Mouse (Mus musculus) hindlimb bud, embryonic 11.5 days (tissue): ENCODE results near the gene Szt2.

Experiments
- DNase-seq: peaks from one replicate; pipeline ENCODE4 v3.0.0-alpha.2; 2012; ENCODE audit warnings: low read depth, low spot score; ENCODE audit errors: extremely low spot score

Gene Szt2

GRCm38 (mm10) chr4:118359211-118359895, 49.7 kb downstream of the Szt2 start:
- DNase-seq, result peak; percentile 20

DNA sequence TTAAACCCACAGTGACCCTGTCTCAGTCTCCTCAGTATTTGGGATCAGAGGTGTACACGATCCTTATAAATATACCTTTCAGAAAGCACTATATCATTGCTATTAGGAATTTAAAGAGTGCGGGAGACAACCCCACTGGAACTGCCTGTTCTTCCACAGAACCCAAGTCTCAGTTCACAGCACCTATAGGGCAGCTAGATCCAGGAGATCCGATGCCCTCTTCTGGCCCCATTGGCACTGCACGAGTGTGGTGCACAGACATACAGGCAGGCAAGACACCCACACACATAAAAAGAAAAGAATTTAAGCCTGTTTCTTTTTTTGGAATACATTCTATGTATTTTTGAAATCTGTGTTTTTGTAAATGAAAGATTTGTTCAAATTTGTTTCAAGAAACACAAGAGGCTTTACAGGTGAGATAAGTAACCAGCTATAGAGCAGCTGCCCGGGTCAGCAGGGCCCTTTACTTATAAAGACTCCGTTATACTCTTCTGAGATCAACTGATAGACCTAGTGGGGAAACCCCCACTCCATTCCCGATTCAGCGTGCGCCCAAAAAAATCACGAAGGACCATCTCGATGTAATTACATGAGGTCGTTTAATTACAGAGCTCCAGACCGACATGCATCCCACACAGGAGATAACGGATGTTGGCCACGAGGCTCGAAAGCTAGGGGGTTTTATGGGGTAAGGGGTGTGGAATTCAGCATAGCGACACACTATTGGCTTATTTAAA, 50.7 kb downstream of the Szt2 start:
- DNase-seq, result no peak

DNA sequence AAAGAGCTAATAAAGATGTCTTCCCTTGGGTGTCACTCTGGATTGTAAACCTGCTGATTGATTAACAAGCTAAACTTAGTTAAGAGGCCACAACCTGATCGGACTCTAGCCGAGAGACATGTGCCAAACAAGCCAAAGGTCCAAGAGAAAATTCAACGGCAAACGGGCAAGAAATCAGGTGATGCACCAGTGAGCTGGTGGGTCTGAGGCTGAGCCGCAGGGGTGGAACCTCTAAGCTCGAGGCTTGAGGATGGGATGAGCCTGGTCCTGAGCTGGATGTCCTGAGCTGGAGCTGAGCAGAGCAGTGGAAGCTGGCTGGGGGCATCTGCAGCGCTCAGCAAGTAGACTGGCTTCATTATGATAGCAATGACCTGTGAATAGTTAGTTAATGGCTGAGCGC, 51.6 kb downstream of the Szt2 start:
- no peak for DNase-seq

DNA sequence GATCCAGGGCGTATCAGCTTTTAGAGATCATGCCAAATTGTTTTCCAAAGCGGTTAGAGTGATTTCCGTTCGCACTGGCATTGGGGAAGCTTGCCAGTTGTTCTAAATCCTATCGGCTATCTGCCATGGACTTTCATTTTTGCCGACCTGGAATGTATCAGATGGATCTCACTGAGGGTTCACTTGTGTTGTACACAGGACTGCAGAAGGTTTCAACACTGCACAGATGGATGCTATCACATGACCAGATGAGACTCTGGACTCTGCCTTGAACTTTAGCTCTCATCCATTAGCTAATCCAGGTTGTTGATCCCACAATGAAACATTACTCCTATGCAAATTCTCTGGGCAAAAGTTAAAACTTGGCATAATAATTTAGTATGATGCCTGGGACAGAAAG, 52.3 kb downstream of the Szt2 start:
- DNase-seq, result no peak

- DNase-seq, result no peak
These were observed 54.8 kb downstream of the Szt2 start for GRCm38 (mm10) chr4:118354289-118354688.

GRCm38 (mm10) chr4:118353689-118354088, 55.4 kb downstream of the Szt2 start:
- DNase-seq, result no peak

- no peak for DNase-seq
These were observed 57.2 kb downstream of the Szt2 start for GRCm38 (mm10) chr4:118351828-118352227.

DNA sequence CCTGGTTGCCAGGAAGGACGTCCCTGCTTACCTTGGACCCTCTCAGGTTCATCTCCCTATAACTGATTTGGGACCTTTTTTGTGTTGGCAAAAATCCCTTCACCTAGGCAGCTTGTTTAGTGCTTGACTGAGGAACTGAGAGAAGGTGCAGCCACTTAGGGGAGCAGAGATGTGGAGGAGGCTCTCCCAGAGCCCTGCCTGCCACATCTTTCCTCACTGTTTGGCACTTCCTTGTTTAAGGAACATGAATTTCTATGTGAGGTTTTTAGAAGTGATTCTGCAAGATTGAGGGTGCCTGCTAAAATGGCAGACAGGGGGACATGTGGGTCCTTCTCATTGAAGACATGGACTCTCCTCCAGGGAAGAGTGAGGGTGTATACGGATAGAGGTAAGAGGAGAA, 58.2 kb downstream of the Szt2 start:
- DNase-seq, result no peak

DNA sequence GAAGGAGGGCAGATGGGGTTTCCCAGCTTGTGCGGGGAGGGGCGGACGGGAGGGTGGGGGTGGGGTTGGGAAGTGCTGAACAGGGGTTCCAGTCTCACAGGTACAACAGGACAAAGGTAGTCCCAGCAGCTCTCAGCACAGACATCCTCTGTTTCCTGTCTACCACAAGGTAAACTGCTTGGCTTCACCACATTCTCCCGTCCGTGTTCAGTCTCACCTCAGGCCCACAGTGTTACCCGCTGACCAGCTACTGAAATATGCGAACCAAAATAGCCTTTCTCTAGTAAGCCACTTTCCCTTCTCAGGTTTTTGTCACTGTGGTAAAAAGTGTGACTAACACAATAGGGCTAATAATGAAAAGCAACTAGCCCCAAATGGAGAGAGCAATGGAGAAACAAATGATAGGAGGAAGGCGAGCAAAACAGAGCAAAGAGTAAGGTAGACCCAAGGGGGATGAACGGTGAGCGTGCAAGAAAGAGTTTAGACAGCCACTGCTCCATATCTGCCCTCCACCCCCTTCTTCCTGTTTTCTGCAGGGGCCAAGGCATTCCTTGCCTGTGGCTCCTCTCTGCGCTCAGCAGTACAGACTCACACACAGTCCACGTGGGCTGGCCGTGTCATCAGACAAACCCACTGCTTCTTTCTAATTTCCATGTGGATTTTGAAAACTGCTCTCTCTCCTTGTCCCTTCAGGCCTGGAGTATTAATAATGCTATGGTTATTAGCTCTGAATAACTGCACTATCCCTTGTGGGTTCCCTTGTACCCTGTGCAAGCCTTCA, 61.4 kb downstream of the Szt2 start:
- DNase-seq, result no peak

DNA sequence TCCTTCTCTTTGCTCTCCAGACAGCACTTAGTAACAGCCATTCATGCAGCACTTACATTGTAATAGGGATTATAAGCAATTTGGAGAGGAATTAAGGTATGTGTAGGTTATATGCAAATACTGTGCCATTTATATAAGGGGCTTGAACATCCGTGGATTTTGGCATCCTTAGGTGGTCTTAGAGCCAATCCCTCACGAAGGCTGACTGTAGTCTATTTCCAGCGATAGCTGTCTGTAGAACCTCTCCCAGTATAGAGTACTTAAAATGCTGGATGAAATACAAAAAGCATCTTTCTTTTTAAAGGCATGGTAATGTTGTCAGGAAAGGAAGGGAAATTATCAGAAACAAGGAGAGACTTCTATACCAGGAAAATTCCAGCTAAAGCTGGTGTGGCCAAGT, 67.6 kb downstream of the Szt2 start:
- DNase-seq, result no peak

GRCm38 (mm10) chr4:118336658-118337057, 72.4 kb downstream of the Szt2 start:
- DNase-seq, result peak; percentile 10

DNA sequence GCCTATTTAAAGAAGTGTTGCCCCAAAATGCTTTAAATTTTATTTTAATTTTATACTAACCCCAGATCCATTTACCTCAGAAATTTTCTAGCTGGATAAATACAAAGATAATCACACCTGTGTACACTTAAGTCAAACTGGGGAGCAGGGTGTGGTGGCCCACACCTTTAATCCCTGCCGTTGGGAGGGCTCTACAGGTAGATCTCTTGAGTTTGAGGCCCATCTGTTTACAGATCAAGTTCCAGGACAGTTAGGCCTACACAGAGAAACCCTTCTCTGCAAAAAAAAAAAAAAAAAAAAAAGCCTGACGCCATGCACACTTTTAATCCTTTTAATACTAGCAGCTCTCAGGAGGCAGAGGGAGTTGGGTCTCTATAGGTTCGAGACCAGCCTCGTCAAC, 73.1 kb downstream of the Szt2 start:
- no peak for DNase-seq

DNA sequence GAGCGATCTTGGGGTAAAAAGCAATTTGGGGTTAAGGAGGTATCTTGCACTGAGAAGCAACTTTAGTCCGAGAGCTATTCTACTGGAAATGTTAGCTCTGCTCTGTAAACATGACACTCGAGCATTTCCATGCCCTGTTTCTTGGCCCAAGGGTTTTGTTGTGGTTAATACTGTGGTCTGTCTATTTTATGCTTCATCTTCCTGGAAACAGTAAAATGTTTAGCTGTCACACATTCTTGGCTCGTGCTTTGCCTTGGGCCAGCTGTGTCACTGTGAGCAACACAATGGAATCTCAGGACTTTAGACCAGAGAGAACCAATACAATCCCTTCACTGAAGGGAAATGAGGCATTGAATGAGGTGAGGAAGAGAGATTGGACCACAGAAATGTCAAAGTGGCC, 77.3 kb downstream of the Szt2 start:
- no peak for DNase-seq

- DNase-seq, result peak; percentile 50
These were observed 82.6 kb downstream of the Szt2 start for GRCm38 (mm10) chr4:118326476-118326875.

DNA sequence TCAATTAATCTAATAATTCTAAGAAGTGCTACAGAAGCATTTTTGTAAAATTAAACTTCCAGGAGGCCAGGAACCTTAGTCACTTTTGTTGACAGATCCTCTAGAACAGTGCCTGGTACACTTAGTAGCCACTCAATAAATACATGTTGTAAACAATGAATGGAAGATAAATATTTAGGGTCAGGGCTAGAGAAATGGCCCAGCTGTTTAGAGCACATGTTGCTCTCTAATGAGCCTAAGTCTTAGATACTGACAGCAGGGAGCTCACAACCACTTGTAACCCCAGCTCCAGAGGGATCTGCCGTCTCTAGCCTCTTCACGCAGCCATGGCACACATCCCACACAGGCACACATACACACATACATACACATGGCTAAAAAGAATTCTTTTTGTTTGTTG, 88.4 kb downstream of the Szt2 start:
- DNase-seq, result no peak

- no peak for DNase-seq
These were observed 89.2 kb downstream of the Szt2 start for GRCm38 (mm10) chr4:118319706-118320344.

- DNase-seq, result no peak
These were observed 92.4 kb downstream of the Szt2 start for GRCm38 (mm10) chr4:118316662-118317061.

GRCm38 (mm10) chr4:118315286-118315685, 93.8 kb downstream of the Szt2 start:
- no peak for DNase-seq
